Mouse (Mus musculus): ENCODE measurements around the gene Ppcdc. TPM values are rescaled to one million over a fixed set of nuclear protein-coding genes. Genes with fewer than 3 reads are reported as not detected.
A peak's percentile ranks its signal among the peaks of the same experiment; 100 is the strongest.

Ppcdc gene
- polyA plus RNA-seq (2012; rRNA removed) (9.4 and 10.0 TPM in 2 replicates), polyA plus RNA-seq (2014; fragmentation: Nextera tagmentation; extraction: Ambion mirVana) (7.4 and 9.4 TPM in 2 replicates)

GRCm38 (mm10) chr9:57439522-57440295 lies at the start of gene Ppcdc:
Gene Ppcdc (minus strand): TSS chr9:57440124.
- Histone ChIP-seq H3K27ac (peak within 1 kb of the TSS; percentile 75), H3K9me3 (ENCODE audit: control insufficient read depth, low read length) (no peaks in the 10 kb centered on the region), H3K4me3 (ENCODE audit: insufficient read depth in 1 of 2, low read depth in 2 of 2, low read length in 2 of 2) (peak within 1 kb of the TSS; percentile 69 to 85), H3K36me3 (replicated peaks; ENCODE audit: control insufficient read depth, insufficient read depth, low read depth) (no peaks in the 10 kb centered on the region), H3K4me2 (ENCODE audit: low read depth) (peak within 1 kb of the TSS; percentile 83), H3K9ac (replicated peaks) (peak within 1 kb of the TSS; percentile 80), H3K27me3 (ENCODE audit: control insufficient read depth, insufficient read depth, low read length) (no peaks in the 10 kb centered on the region), H3K4me1 (replicated peaks; ENCODE audit: control insufficient read depth in 2 of 2, insufficient read depth in 2 of 2, low read length in 1 of 2) (peaks cover 6 to 24% of the 10 kb centered on the region in 2 experiments)
- peak; percentile 97 for ATAC-seq (ENCODE audit: insufficient read depth)
- WGBS (ENCODE audit: insufficient replicate concordance), result 2% methylated on average over 32 of the region's 32 CpGs
- peak; percentile 94 to 96 (median 95) for DNase-seq (ENCODE audit: low read depth in 3 of 3, low spot score in 3 of 3)
- 0 out of 2 replicates have a peak, but pooled peaks have one; percentile 22 for TF ChIP-seq EP300 (IDR thresholded peaks at IDR 0.05; ENCODE audit: low read depth)
- TF ChIP-seq CTCF (IDR thresholded peaks at IDR 0.05; ENCODE audit: low read depth), result no peak

GRCm38 (mm10) chr9:57487807-57488206 lies 47.9 kb upstream of the Ppcdc start:
- TF ChIP-seq EP300 (IDR thresholded peaks at IDR 0.05; ENCODE audit: low read depth) (no peak), CTCF (IDR thresholded peaks at IDR 0.05; ENCODE audit: low read depth) (no peak)
- Histone ChIP-seq H3K36me3 (replicated peaks; ENCODE audit: control insufficient read depth, insufficient read depth, low read depth) (no peaks in the 10 kb centered on the region), H3K9me3 (ENCODE audit: control insufficient read depth, low read length) (no peaks in the 10 kb centered on the region; the same call in 1 of the 2 replicates), H3K27me3 (ENCODE audit: control insufficient read depth, insufficient read depth, low read length) (no peaks in the 10 kb centered on the region; the same call in 1 of the 2 replicates), H3K9ac (replicated peaks) (no peak overlapping the region), H3K4me2 (ENCODE audit: low read depth) (no peak overlapping the region), H3K27ac (no peak overlapping the region), H3K4me1 (replicated peaks; ENCODE audit: control insufficient read depth in 2 of 2, insufficient read depth in 2 of 2, low read length in 1 of 2) (no peaks in the 10 kb centered on the region), H3K4me3 (ENCODE audit: insufficient read depth in 1 of 2, low read depth in 2 of 2, low read length in 2 of 2) (no peak overlapping the region)
- DNase-seq (ENCODE audit: low read depth in 3 of 3, low spot score in 3 of 3) (no peak), ATAC-seq (ENCODE audit: insufficient read depth) (no peak)
- WGBS (ENCODE audit: insufficient replicate concordance), result 53% methylated on average over 7 of the region's 7 CpGs

- Histone ChIP-seq H3K27me3 (ENCODE audit: control insufficient read depth, insufficient read depth, low read length) (no peaks in the 10 kb centered on the region; the same call in 1 of the 2 replicates), H3K27ac (no peak overlapping the region), H3K9me3 (ENCODE audit: control insufficient read depth, low read length) (no peaks in the 10 kb centered on the region; the same call in 1 of the 2 replicates), H3K36me3 (replicated peaks; ENCODE audit: control insufficient read depth, insufficient read depth, low read depth) (no peaks in the 10 kb centered on the region), H3K9ac (replicated peaks) (no peak overlapping the region), H3K4me1 (replicated peaks; ENCODE audit: control insufficient read depth in 2 of 2, insufficient read depth in 2 of 2, low read length in 1 of 2) (no peaks in the 10 kb centered on the region), H3K4me3 (ENCODE audit: insufficient read depth in 1 of 2, low read depth in 2 of 2, low read length in 2 of 2) (no peak overlapping the region), H3K4me2 (ENCODE audit: low read depth) (no peak overlapping the region)
- WGBS (ENCODE audit: insufficient replicate concordance), result 15% methylated on average over 7 of the region's 7 CpGs
- ATAC-seq (ENCODE audit: insufficient read depth) (no peak), DNase-seq (ENCODE audit: low read depth in 3 of 3, low spot score in 3 of 3) (peak; percentile 47 to 59 (median 51))
- peak; percentile 97 for TF ChIP-seq CTCF (IDR thresholded peaks at IDR 0.05; ENCODE audit: low read depth)
- no peak for TF ChIP-seq EP300 (IDR thresholded peaks at IDR 0.05; ENCODE audit: low read depth)
Observed at GRCm38 (mm10) chr9:57485774-57486173, 45.9 kb upstream of the Ppcdc start.

GRCm38 (mm10) chr9:57468914-57469313 lies 29.0 kb upstream of the Ppcdc start:
- H3K27ac ChIP-seq, result no peak overlapping the region
- DNase-seq (ENCODE audit: low read depth in 3 of 3, low spot score in 3 of 3), result no peak
- peaks cover 0 to 7% of the 10 kb centered on the region in 2 experiments; a peak in 1 of 4 replicates for H3K4me1 ChIP-seq (replicated peaks; ENCODE audit: control insufficient read depth in 2 of 2, insufficient read depth in 2 of 2, low read length in 1 of 2)
- ATAC-seq (ENCODE audit: insufficient read depth), result no peak
- no peaks in the 10 kb centered on the region for H3K9me3 ChIP-seq (ENCODE audit: control insufficient read depth, low read length)
- TF ChIP-seq EP300 (IDR thresholded peaks at IDR 0.05; ENCODE audit: low read depth), result no peak
- no peak for TF ChIP-seq CTCF (IDR thresholded peaks at IDR 0.05; ENCODE audit: low read depth)
- no peak overlapping the region for H3K4me3 ChIP-seq (ENCODE audit: insufficient read depth in 1 of 2, low read depth in 2 of 2, low read length in 2 of 2)
- 45% methylated on average over 4 of the region's 4 CpGs for WGBS (ENCODE audit: insufficient replicate concordance)
- peaks cover 6% of the 10 kb centered on the region for H3K27me3 ChIP-seq (ENCODE audit: control insufficient read depth, insufficient read depth, low read length)
- H3K9ac ChIP-seq (replicated peaks), result no peak overlapping the region
- no peaks in the 10 kb centered on the region for H3K36me3 ChIP-seq (replicated peaks; ENCODE audit: control insufficient read depth, insufficient read depth, low read depth)
- H3K4me2 ChIP-seq (ENCODE audit: low read depth), result no peak overlapping the region

GRCm38 (mm10) chr9:57467896-57468549 lies 28.1 kb upstream of the Ppcdc start, which contains the start of gene Scamp5:
Gene Scamp5 (minus strand): TSS chr9:57468060.
- DNase-seq (ENCODE audit: low read depth in 3 of 3, low spot score in 3 of 3) (peak; percentile 65 to 68 (median 66)), ATAC-seq (ENCODE audit: insufficient read depth) (peak; percentile 82)
- Histone ChIP-seq H3K4me1 (replicated peaks; ENCODE audit: control insufficient read depth in 2 of 2, insufficient read depth in 2 of 2, low read length in 1 of 2) (peaks cover 0 to 7% of the 10 kb centered on the region in 2 experiments; a peak in 1 of 4 replicates), H3K4me3 (ENCODE audit: insufficient read depth in 1 of 2, low read depth in 2 of 2, low read length in 2 of 2) (peak within 1 kb of the TSS; percentile 56 to 64), H3K27ac (no peak within 1 kb of the TSS), H3K9ac (replicated peaks) (no peak within 1 kb of the TSS; the same call in 1 of the 2 replicates), H3K36me3 (replicated peaks; ENCODE audit: control insufficient read depth, insufficient read depth, low read depth) (no peaks in the 10 kb centered on the region), H3K4me2 (ENCODE audit: low read depth) (peak within 1 kb of the TSS; percentile 65), H3K9me3 (ENCODE audit: control insufficient read depth, low read length) (no peaks in the 10 kb centered on the region), H3K27me3 (ENCODE audit: control insufficient read depth, insufficient read depth, low read length) (peaks cover 6% of the 10 kb centered on the region)
- TF ChIP-seq CTCF (IDR thresholded peaks at IDR 0.05; ENCODE audit: low read depth) (no peak), EP300 (IDR thresholded peaks at IDR 0.05; ENCODE audit: low read depth) (peak; percentile 63)
- 2% methylated on average over 48 of the region's 48 CpGs for WGBS (ENCODE audit: insufficient replicate concordance)
